Mouse (Mus musculus) MEL (cell line): ENCODE measurements around the gene Usp49. TPM values are rescaled to one million over a fixed set of nuclear protein-coding genes. Genes with fewer than 3 reads are reported as not detected.
A peak's percentile ranks its signal among the peaks of the same experiment; 100 is the strongest.

Experiments
- DNase-seq: peaks from one replicate; pipeline ENCODE4 v3.0.0; 2011; ENCODE audit warnings: low read depth, low spot score
- H3K27ac ChIP-seq: 2 replicates; pipeline ENCODE4 v1.5.1; 2012; ENCODE audit warnings: low read depth, mild to moderate bottlenecking, control low read depth, low read length, moderate library complexity; ENCODE audit not compliant: control insufficient read depth
- H3K27me3 ChIP-seq, 2 experiments: fragments of 150-350 bp in 1 of 2; sonication (generic) in 1 of 2; 2 replicates each; pipeline ENCODE4 v1.6.1; 2012; ENCODE audit warnings: low read length in 2 of 2, mild to moderate bottlenecking in 2 of 2, improper control_type of control experiment in 1 of 2, moderate library complexity in 1 of 2; ENCODE audit not compliant: insufficient read depth in 2 of 2, control insufficient read depth in 1 of 2
- H3K36me3 ChIP-seq, 2 experiments: 2 replicates each; pipeline ENCODE4 v1.6.1; 2012 to 2014; ENCODE audit warnings: low read length in 2 of 2, improper control_type of control experiment in 1 of 2, inconsistent platforms in 1 of 2, mild to moderate bottlenecking in 1 of 2; ENCODE audit not compliant: insufficient read depth in 2 of 2, control insufficient read depth in 1 of 2
- H3K4me1 ChIP-seq, 2 experiments: fragments of 150-350 bp in 1 of 2; sonication (generic) in 1 of 2; 2 replicates each; pipeline ENCODE4 v1.6.1; 2012; ENCODE audit warnings: low read length in 2 of 2, improper control_type of control experiment in 1 of 2, mild to moderate bottlenecking in 1 of 2; ENCODE audit not compliant: insufficient read depth in 2 of 2, control insufficient read depth in 1 of 2
- H3K4me3 ChIP-seq, 2 experiments: fragments of 150-350 bp in 1 of 2; sonication (generic) in 1 of 2; 2 replicates each; pipeline ENCODE4 v1.5.1; 2012; ENCODE audit warnings: low read depth in 2 of 2, low read length in 2 of 2, mild to moderate bottlenecking in 2 of 2, moderate library complexity in 2 of 2, control low read depth in 1 of 2, improper control_type of control experiment in 1 of 2; ENCODE audit not compliant: control insufficient read depth in 1 of 2, insufficient read depth in 1 of 2
- H3K79me2 ChIP-seq: 2 replicates; pipeline ENCODE4 v1.6.1; 2012; ENCODE audit warnings: mild to moderate bottlenecking, low read length, moderate library complexity; ENCODE audit not compliant: control insufficient read depth, poor library complexity, insufficient read depth
- H3K9ac ChIP-seq: 2 replicates; pipeline ENCODE4 v1.6.1; 2012; ENCODE audit warnings: low read depth, mild to moderate bottlenecking, control low read depth, low read length, moderate library complexity; ENCODE audit not compliant: control insufficient read depth, poor library complexity, severe bottlenecking
- H3K9me3 ChIP-seq: fragments of 150-350 bp; sonication (generic); replicated peaks from 2 replicates; pipeline ENCODE4 v1.6.1; 2012; ENCODE audit warnings: mild to moderate bottlenecking, low read length, improper control_type of control experiment, moderate library complexity; ENCODE audit not compliant: insufficient read depth
- CTCF ChIP-seq, 3 experiments: IDR thresholded peaks in 2 of 3; conservative IDR thresholded peaks in 1 of 3; 2 replicates each; pipeline ENCODE4 v1.5.1; 2011 to 2012; ENCODE audit warnings: low read length in 3 of 3, low read depth in 2 of 3, mild to moderate bottlenecking in 2 of 3, improper control_type of control experiment in 1 of 3, inconsistent platforms in 1 of 3, mixed read lengths in 1 of 3, moderate library complexity in 1 of 3; ENCODE audit not compliant: control insufficient read depth in 1 of 3, insufficient read depth in 1 of 3, poor library complexity in 1 of 3, severe bottlenecking in 1 of 3
- E2F4 ChIP-seq: IDR thresholded peaks from 2 replicates; pipeline ENCODE4 v1.6.1; 2011; ENCODE audit warnings: low read depth, low read length, improper control_type of control experiment, borderline replicate concordance
- ELF1 ChIP-seq: IDR thresholded peaks from 2 replicates; pipeline ENCODE4 v1.6.1; 2014; ENCODE audit warnings: low read depth, mild to moderate bottlenecking, inconsistent platforms, low read length, improper control_type of control experiment, moderate library complexity
- EP300 ChIP-seq, 2 experiments: IDR thresholded peaks; 2 replicates each; pipeline ENCODE4 v1.6.1; 2011; ENCODE audit warnings: improper control_type of control experiment in 2 of 2, low read length in 2 of 2, low read depth in 1 of 2, mild to moderate bottlenecking in 1 of 2
- HCFC1 ChIP-seq: IDR thresholded peaks from 2 replicates; pipeline ENCODE4 v1.6.1; 2012; ENCODE audit warnings: low read depth, mild to moderate bottlenecking, inconsistent platforms, low read length, improper control_type of control experiment, moderate library complexity
- JUND ChIP-seq: IDR thresholded peaks from 2 replicates; pipeline ENCODE4 v1.6.1; 2011; ENCODE audit warnings: low read depth, mild to moderate bottlenecking, improper control_type of control experiment, low read length
- MXI1 ChIP-seq: IDR thresholded peaks from 2 replicates; pipeline ENCODE4 v1.6.1; 2011; ENCODE audit warnings: mild to moderate bottlenecking, low read depth, low read length, improper control_type of control experiment
- MYB ChIP-seq: IDR thresholded peaks from 2 replicates; pipeline ENCODE4 v1.6.1; 2011; ENCODE audit warnings: mild to moderate bottlenecking, low read depth, low read length, improper control_type of control experiment
- MYC ChIP-seq: IDR thresholded peaks from 2 replicates; pipeline ENCODE4 v1.6.1; 2011; ENCODE audit warnings: low read depth, mild to moderate bottlenecking, low read length, improper control_type of control experiment, moderate library complexity
- NELFE ChIP-seq: IDR thresholded peaks from 2 replicates; pipeline ENCODE4 v1.6.1; 2011; ENCODE audit warnings: low read depth, low read length, improper control_type of control experiment
- RAD21 ChIP-seq: IDR thresholded peaks from 2 replicates; pipeline ENCODE4 v1.6.1; 2011; ENCODE audit warnings: mild to moderate bottlenecking, low read depth, low read length, improper control_type of control experiment
- SIN3A ChIP-seq: IDR thresholded peaks from 2 replicates; pipeline ENCODE4 v1.6.1; 2012; ENCODE audit warnings: low read length, improper control_type of control experiment, inconsistent platforms
- SMC3 ChIP-seq: IDR thresholded peaks from 2 replicates; pipeline ENCODE4 v1.6.1; 2011; ENCODE audit warnings: low read depth, low read length, improper control_type of control experiment
- TAL1 ChIP-seq: IDR thresholded peaks from 2 replicates; pipeline ENCODE4 v1.6.1; 2012; ENCODE audit warnings: mild to moderate bottlenecking, inconsistent platforms, low read length, moderate library complexity, mixed read lengths
- ZC3H11A ChIP-seq: IDR thresholded peaks from 2 replicates; pipeline ENCODE4 v1.6.1; 2012; ENCODE audit warnings: low read depth, mild to moderate bottlenecking, inconsistent platforms, low read length, improper control_type of control experiment
- ZNF384 ChIP-seq: IDR thresholded peaks from 2 replicates; pipeline ENCODE4 v1.6.1; 2012; ENCODE audit warnings: low read depth, mild to moderate bottlenecking, inconsistent platforms, low read length, improper control_type of control experiment
- polyA plus RNA-seq, 2 experiments: library from polyadenylated mRNA; stranded (reverse) in 1 of 2; unstranded in 1 of 2; fragments of >175 nt in 1 of 2; fragments of >200 nt in 1 of 2; gene quantifications; 2 replicates each; pipeline versions ENCODE4 v1.2.1 to v1.2.4; 2012; ENCODE audit warnings: low replicate concordance in 2 of 2, low read depth in 1 of 2; ENCODE audit not compliant: insufficient read length in 2 of 2, insufficient read depth in 1 of 2, missing spikeins in 1 of 2
- total RNA-seq: library from RNA; depleted of rRNA; stranded (reverse); fragments of 300-350 nt; gene quantifications from 2 replicates; pipeline ENCODE4 v1.2.3, GENCODE M21; 2012

Usp49 gene
- total and polyA plus RNA-seq, 3 experiments: 5.2 to 16.1 TPM; not detected in 1

DNA sequence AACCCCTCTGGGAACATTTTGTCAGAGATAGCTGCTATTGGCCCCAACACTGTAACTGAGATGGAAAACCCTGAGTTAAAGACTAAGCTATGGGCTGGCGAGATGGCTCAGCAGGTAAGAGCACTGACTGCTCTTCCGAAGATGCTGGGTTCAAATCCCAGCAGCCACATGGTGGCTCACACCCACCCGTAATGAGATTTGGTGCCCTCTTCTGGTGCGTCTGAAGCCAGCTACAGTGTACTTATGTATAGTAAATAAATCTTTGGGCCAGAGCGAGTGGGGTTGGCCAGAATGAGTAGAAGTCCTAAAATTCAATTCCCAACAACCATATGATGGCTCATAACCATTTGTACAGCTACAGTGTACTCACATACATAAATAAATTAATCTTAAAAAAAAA is 24.3 kb upstream of the Usp49 start:
- Histone ChIP-seq H3K9me3 (no peaks in the 10 kb centered on the region), H3K27ac (no peak overlapping the region), H3K4me1 (peaks cover 0 to 17% of the 10 kb centered on the region in 2 experiments; a peak in 3 of 4 replicates), H3K4me3 (no peak overlapping the region), H3K36me3 (peaks cover 11 to 18% of the 10 kb centered on the region in 2 experiments), H3K27me3 (no peaks in the 10 kb centered on the region), H3K9ac (no peak overlapping the region), H3K79me2 (peaks cover 42% of the 10 kb centered on the region)
- TF ChIP-seq RAD21 (peak; percentile 22), NELFE (no peak), SIN3A (peak; percentile 30; the same call in 1 of the 2 replicates), ZNF384 (no peak), MYC (0 out of 2 replicates have a peak, but pooled peaks have one; percentile 42), ZC3H11A (peak; percentile 62), SMC3 (peak; percentile 60), CTCF (IDR thresholded peaks at IDR 0.05 in 2 of 3, conservative IDR thresholded peaks at IDR 0.05 in 1 of 3; ENCODE audit: control insufficient read depth in 1 of 3, insufficient read depth in 1 of 3, low read depth in 2 of 3, low read length in 3 of 3, poor library complexity in 1 of 3, severe bottlenecking in 1 of 3) (peak; percentile 19 to 58 (median 56); a peak in 5 of 6 replicates), TAL1 (no peak)
- DNase-seq: peak; percentile 51

DNA sequence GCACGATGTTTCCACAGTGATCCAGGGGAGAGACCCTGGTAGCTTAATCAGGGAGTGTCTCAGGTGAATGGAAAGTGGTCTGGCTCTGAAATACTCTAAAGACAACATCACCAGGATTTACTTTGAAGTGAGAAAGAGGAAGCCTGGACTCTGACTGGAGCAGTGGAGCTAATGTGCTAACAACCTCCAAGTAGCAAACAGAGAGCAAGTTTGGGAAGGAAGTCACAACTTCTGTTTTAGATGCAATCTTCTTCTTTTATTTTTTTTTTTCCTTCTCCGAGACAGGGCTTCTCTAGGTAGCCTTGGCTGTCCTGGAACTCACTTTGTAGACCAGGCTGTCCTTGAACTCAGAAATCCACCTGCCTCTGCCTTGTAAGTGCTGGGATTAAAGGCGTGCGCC is 21.3 kb upstream of the Usp49 start:
- no peaks in the 10 kb centered on the region for H3K27me3 ChIP-seq
- H3K36me3 ChIP-seq: peaks cover 10 to 28% of the 10 kb centered on the region in 2 experiments
- H3K4me1 ChIP-seq: peaks cover 0 to 27% of the 10 kb centered on the region in 2 experiments; a peak in 3 of 4 replicates
- H3K4me3 ChIP-seq: peak overlapping the region in 1 of 2 experiments; percentile 77; a peak in 2 of 4 replicates
- peak; percentile 51 for DNase-seq
- H3K27ac ChIP-seq: peak overlapping the region; percentile 21; the same call in 1 of the 2 replicates
- H3K9ac ChIP-seq: peak overlapping the region; percentile 80
- H3K9me3 ChIP-seq: no peaks in the 10 kb centered on the region
- TF ChIP-seq E2F4: no peak
- no peak for TF ChIP-seq ELF1
- TF ChIP-seq ZNF384: peak; percentile 73
- no peak for TF ChIP-seq MXI1
- TF ChIP-seq MYB: no peak
- TF ChIP-seq HCFC1: no peak
- no peak for TF ChIP-seq JUND
- no peak; a peak in 1 of 4 replicates for TF ChIP-seq EP300 (IDR thresholded peaks at IDR 0.05; ENCODE audit: low read depth in 1 of 2, low read length in 2 of 2)
- H3K79me2 ChIP-seq: peaks cover 70% of the 10 kb centered on the region
